Mouse (Mus musculus) testis, adult 2 months (tissue): ENCODE measurements around the gene Fbxo42.

Source experiments
- CTCF ChIP-seq: fragments of 200-500 bp; IDR thresholded peaks from 2 replicates; pipeline ENCODE4 v1.5.1; 2012; ENCODE audit warnings: low read depth, mild to moderate bottlenecking, inconsistent platforms, low read length, moderate library complexity; ENCODE audit not compliant: control insufficient read depth, insufficient read depth, insufficient replicate concordance
- POLR2A ChIP-seq: fragments of 200-500 bp; IDR thresholded peaks from 2 replicates; pipeline ENCODE4 v1.6.1; 2012; ENCODE audit warnings: low read depth, mild to moderate bottlenecking, inconsistent platforms, low read length, moderate library complexity; ENCODE audit not compliant: control insufficient read depth

GRCm38 (mm10) chr4:141134751-141135530 lies 12.8 kb upstream of the Fbxo42 start:
- TF ChIP-seq POLR2A, result no peak
- no peak for TF ChIP-seq CTCF
